Mouse (Mus musculus) monocyte, adult 59 days (primary cell): ENCODE results near the gene Sav1. TPM values are rescaled to one million over a fixed set of nuclear protein-coding genes. Genes with fewer than 3 reads are reported as not detected.

Experiments
- total RNA-seq, 2 experiments: library from RNA; stranded (reverse); gene quantifications; one replicate each; pipeline ENCODE4 v1.2.4; 2023

Sav1 gene
- total RNA-seq: 10 to 100 TPM; 42.8 to 45.1 TPM

DNA sequence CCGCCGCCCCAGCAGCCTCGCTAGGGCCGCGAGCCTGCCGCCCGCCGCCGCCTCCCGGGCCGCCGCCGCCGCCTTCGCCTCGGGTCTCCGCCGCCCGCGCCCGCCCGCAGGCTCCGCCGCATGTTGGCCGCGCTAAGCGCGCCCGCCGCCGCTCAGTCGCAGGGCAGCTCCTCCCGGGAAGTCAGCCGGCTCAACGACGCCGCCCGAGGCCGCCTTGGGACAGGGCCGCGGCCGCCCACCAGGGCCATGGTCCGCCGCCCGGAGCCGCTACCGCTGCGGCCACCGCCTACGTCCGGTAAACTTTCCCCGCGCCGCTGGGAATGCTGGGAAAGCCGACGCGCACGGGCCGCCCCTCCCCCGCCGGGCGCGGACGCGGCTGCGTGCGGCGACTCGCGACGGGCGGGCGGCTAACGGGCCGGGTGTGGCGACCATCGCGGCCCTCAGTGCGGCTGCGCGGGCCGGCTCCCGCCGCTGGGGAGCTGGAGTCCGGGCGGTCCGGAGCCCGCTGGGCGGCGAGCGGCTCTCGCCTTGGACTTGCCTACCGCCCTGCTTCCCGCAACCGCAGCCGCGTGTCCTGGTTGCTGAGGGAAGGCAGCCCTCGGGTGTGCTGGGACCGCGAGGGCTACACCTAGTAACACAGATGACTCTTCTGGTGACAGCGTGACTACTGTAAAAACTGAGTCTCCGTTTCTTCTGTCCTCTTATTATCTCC is at the start of gene Sav1:
Sav1 (minus strand) TSS at position 217 of the 712 bp plus-strand sequence.

Other genes starting within 250 kb of the Sav1 start
- not detected for gene Cdkl1, start 195.7 kb downstream of the Sav1 start, total RNA-seq
- gene Atl1, start 94.4 kb downstream of the Sav1 start, total RNA-seq: 1 to 10 TPM; 1.0 to 1.1 TPM
- gene Map4k5, start 93.8 kb downstream of the Sav1 start, total RNA-seq: 10 to 100 TPM; 30.4 to 32.4 TPM
- gene Nin, start 126.7 kb upstream of the Sav1 start, total RNA-seq: 100 to 1,000 TPM; 169 to 171 TPM
- not detected for gene Abhd12b, start 167.1 kb upstream of the Sav1 start, total RNA-seq
- gene Pygl, start 244.5 kb upstream of the Sav1 start, total RNA-seq: 100 to 1,000 TPM; 174 to 200 TPM